Mouse (Mus musculus) liver, adult 2 months (tissue): Measurements from ENCODE around the gene Inpp5d. TPM values are rescaled to one million over a fixed set of nuclear protein-coding genes. Genes with fewer than 3 reads are reported as not detected.

Experiments
- DNase-seq: peaks from one replicate; pipeline ENCODE4 v3.0.0-alpha.2; 2011; ENCODE audit warnings: low read depth, low spot score; ENCODE audit errors: extremely low read depth
- H3K27ac ChIP-seq: fragments of 200-500 bp; replicated peaks from 2 replicates; pipeline ENCODE4 v1.5.1; 2012; ENCODE audit warnings: low read depth, mild to moderate bottlenecking, control low read depth, inconsistent platforms, low read length; ENCODE audit not compliant: insufficient read depth
- H3K27me3 ChIP-seq: fragments of 200-500 bp; 2 replicates; pipeline ENCODE4 v1.6.1; 2012; ENCODE audit warnings: mild to moderate bottlenecking, moderate library complexity, low read length, inconsistent platforms; ENCODE audit not compliant: control insufficient read depth, insufficient read depth
- H3K36me3 ChIP-seq: fragments of 200-500 bp; 2 replicates; pipeline ENCODE4 v1.6.1; 2012; ENCODE audit warnings: low read length, inconsistent platforms; ENCODE audit not compliant: control insufficient read depth, insufficient read depth
- H3K4me1 ChIP-seq: fragments of 200-500 bp; 2 replicates; pipeline ENCODE4 v1.6.1; 2011; ENCODE audit warnings: low read length; ENCODE audit not compliant: control insufficient read depth, insufficient read depth
- H3K4me3 ChIP-seq: fragments of 200-500 bp; 2 replicates; pipeline ENCODE4 v1.5.1; 2011; ENCODE audit warnings: low read depth, mild to moderate bottlenecking, control low read depth, low read length, moderate library complexity; ENCODE audit not compliant: insufficient read depth
- H3K79me2 ChIP-seq: fragments of 200-500 bp; 2 replicates; pipeline ENCODE4 v1.6.1; 2012; ENCODE audit warnings: inconsistent platforms, mild to moderate bottlenecking, low read length, moderate library complexity; ENCODE audit not compliant: control insufficient read depth, insufficient read depth
- H3K9ac ChIP-seq: fragments of 200-500 bp; 2 replicates; pipeline ENCODE4 v1.6.1; 2012; ENCODE audit warnings: low read depth, mild to moderate bottlenecking, control low read depth, inconsistent platforms, low read length
- CTCF ChIP-seq: fragments of 200-500 bp; IDR thresholded peaks from 2 replicates; pipeline ENCODE4 v1.5.1; 2011; ENCODE audit warnings: low read depth, low read length, control low read depth
- POLR2A ChIP-seq: fragments of 200-500 bp; IDR thresholded peaks from 2 replicates; pipeline ENCODE4 v1.6.1; 2011; ENCODE audit warnings: low read length, control low read depth; ENCODE audit not compliant: insufficient read depth; ENCODE audit errors: extremely low read depth
- WGBS: fragments of 180-500 bp; shearing (Covaris S2); methylation state at CpG from one replicate; pipeline ENCODE4 v1.1.7; 2018; 5-methylcytosine and 5-hydroxymethylcytosine counted together
- polyA plus RNA-seq: library from polyadenylated mRNA; depleted of rRNA; stranded (reverse); fragments of >200 nt; gene quantifications from 2 replicates; pipeline ENCODE4 v1.2.3, GENCODE M21; 2012
- total RNA-seq: library from RNA; depleted of rRNA; stranded (reverse); fragments of >200 nt; gene quantifications from 2 replicates; pipeline ENCODE4 v1.2.3, GENCODE M21; 2014

The Inpp5d gene
- total and polyA plus RNA-seq, 2 experiments, result 3.7 to 7.6 TPM

- Histone ChIP-seq H3K9ac (no peak overlapping the region), H3K79me2 (no peaks in the 10 kb centered on the region), H3K4me3 (no peak overlapping the region), H3K4me1 (peaks cover 2% of the 10 kb centered on the region; the same call in 1 of the 2 replicates), H3K27ac (no peak overlapping the region), H3K27me3 (0 out of 2 replicates have a peak, but pooled peaks cover 2% of the 10 kb centered on the region), H3K36me3 (no peaks in the 10 kb centered on the region)
- DNase-seq, result no peak
- WGBS, result 69% methylated on average over 7 of the region's 7 CpGs
- no peak for TF ChIP-seq CTCF
- no peak for TF ChIP-seq POLR2A
Observed at GRCm38 (mm10) chr1:87645041-87645440, 24.9 kb downstream of the Inpp5d start.

- H3K4me3 ChIP-seq, result no peak overlapping the region
- H3K36me3 ChIP-seq, result no peaks in the 10 kb centered on the region
- no peaks in the 10 kb centered on the region for H3K79me2 ChIP-seq
- DNase-seq, result no peak
- TF ChIP-seq CTCF (no peak), POLR2A (no peak)
- H3K27me3 ChIP-seq, result 0 out of 2 replicates have a peak, but pooled peaks cover 2% of the 10 kb centered on the region
- H3K9ac ChIP-seq, result no peak overlapping the region
- no peak overlapping the region for H3K27ac ChIP-seq
- WGBS, result 68% methylated on average over 6 of the region's 6 CpGs
- peaks cover 2% of the 10 kb centered on the region; the same call in 1 of the 2 replicates for H3K4me1 ChIP-seq
Observed at GRCm38 (mm10) chr1:87645748-87646147, 25.6 kb downstream of the Inpp5d start.

- Histone ChIP-seq H3K36me3 (no peaks in the 10 kb centered on the region), H3K27me3 (0 out of 2 replicates have a peak, but pooled peaks cover 2% of the 10 kb centered on the region), H3K9ac (no peak overlapping the region), H3K79me2 (no peaks in the 10 kb centered on the region), H3K4me1 (no peaks in the 10 kb centered on the region; the same call in 1 of the 2 replicates), H3K27ac (no peak overlapping the region), H3K4me3 (no peak overlapping the region)
- TF ChIP-seq CTCF, result no peak
- no peak for TF ChIP-seq POLR2A
- WGBS, result 80% methylated on average over 1 of the region's 1 CpGs
- no peak for DNase-seq
Observed at GRCm38 (mm10) chr1:87647820-87648219, 27.7 kb downstream of the Inpp5d start.

- no peaks in the 10 kb centered on the region for H3K36me3 ChIP-seq
- no peak for TF ChIP-seq CTCF
- no peaks in the 10 kb centered on the region for H3K79me2 ChIP-seq
- no peak overlapping the region for H3K4me3 ChIP-seq
- no peak overlapping the region for H3K9ac ChIP-seq
- no peak for DNase-seq
- H3K27me3 ChIP-seq, result 0 out of 2 replicates have a peak, but pooled peaks cover 2% of the 10 kb centered on the region
- no peaks in the 10 kb centered on the region; the same call in 1 of the 2 replicates for H3K4me1 ChIP-seq
- H3K27ac ChIP-seq, result no peak overlapping the region
- 31% methylated on average over 7 of the region's 7 CpGs for WGBS
Observed at GRCm38 (mm10) chr1:87648657-87649056, 28.5 kb downstream of the Inpp5d start.

- Histone ChIP-seq H3K9ac (no peak overlapping the region), H3K4me1 (no peaks in the 10 kb centered on the region; the same call in 1 of the 2 replicates), H3K27ac (no peak overlapping the region), H3K79me2 (no peaks in the 10 kb centered on the region), H3K27me3 (0 out of 2 replicates have a peak, but pooled peaks cover 1% of the 10 kb centered on the region), H3K4me3 (no peak overlapping the region), H3K36me3 (no peaks in the 10 kb centered on the region)
- 54% methylated on average over 4 of the region's 4 CpGs for WGBS
- DNase-seq, result no peak
- TF ChIP-seq CTCF (no peak), POLR2A (no peak)
Observed at GRCm38 (mm10) chr1:87649219-87649805, 29.2 kb downstream of the Inpp5d start.

GRCm38 (mm10) chr1:87649958-87650474, 29.9 kb downstream of the Inpp5d start:
- TF ChIP-seq CTCF (no peak), POLR2A (no peak)
- Histone ChIP-seq H3K27me3 (no peaks in the 10 kb centered on the region), H3K9ac (no peak overlapping the region), H3K79me2 (no peaks in the 10 kb centered on the region), H3K4me1 (no peaks in the 10 kb centered on the region; the same call in 1 of the 2 replicates), H3K4me3 (no peak overlapping the region), H3K27ac (no peak overlapping the region), H3K36me3 (no peaks in the 10 kb centered on the region)
- no peak for DNase-seq
- WGBS, result 87% methylated on average over 8 of the region's 8 CpGs
